Mouse (Mus musculus) limb, embryonic 15.5 days (tissue): ENCODE measurements around the gene Mpv17l. TPM values are rescaled to one million over a fixed set of nuclear protein-coding genes. Genes with fewer than 3 reads are reported as not detected.

Experiments
- ATAC-seq: fragments of 200-750 bp; cut with Nextera tagmentation; 2 replicates; pipeline ENCODE4 v1.8.0; 2017; ENCODE audit warnings: low read depth, moderate TSS enrichment; ENCODE audit not compliant: insufficient number of reproducible peaks, low FRiP score, low TSS enrichment
- H3K27ac ChIP-seq: fragments of 300-500 bp; sonication (generic); 2 replicates; pipeline ENCODE4 v1.5.1; 2015; ENCODE audit warnings: moderate library complexity, mild to moderate bottlenecking, inconsistent platforms
- H3K27me3 ChIP-seq: fragments of 300-500 bp; sonication (generic); 2 replicates; pipeline ENCODE4 v1.6.1; 2015; ENCODE audit warnings: inconsistent platforms
- H3K36me3 ChIP-seq: fragments of 300-500 bp; sonication (generic); 2 replicates; pipeline ENCODE4 v1.6.1; 2015; ENCODE audit warnings: inconsistent platforms
- H3K4me1 ChIP-seq: fragments of 300-500 bp; sonication (generic); 2 replicates; pipeline ENCODE4 v1.6.1; 2015; ENCODE audit warnings: inconsistent platforms
- H3K4me2 ChIP-seq: fragments of 300-500 bp; sonication (generic); 2 replicates; pipeline ENCODE4 v1.6.1; 2015; ENCODE audit warnings: mild to moderate bottlenecking, inconsistent platforms
- H3K4me3 ChIP-seq: fragments of 300-500 bp; sonication (generic); 2 replicates; pipeline ENCODE4 v1.5.1; 2015; ENCODE audit warnings: mild to moderate bottlenecking, inconsistent platforms
- H3K9ac ChIP-seq: fragments of 300-500 bp; sonication (generic); 2 replicates; pipeline ENCODE4 v1.6.1; 2015; ENCODE audit warnings: inconsistent platforms
- H3K9me3 ChIP-seq: fragments of 300-500 bp; sonication (generic); 2 replicates; pipeline ENCODE4 v1.6.1; 2016; ENCODE audit warnings: inconsistent platforms
- WGBS: fragments of 180-500 bp; shearing (Covaris S2); methylation state at CpG from one replicate; pipeline ENCODE4 v1.1.7; 2015; 5-methylcytosine and 5-hydroxymethylcytosine counted together
- polyA plus RNA-seq: library from polyadenylated mRNA; unstranded; fragments of >200 nt; fragmentation: Nextera tagmentation; extraction: Ambion mirVana; gene quantifications from 2 replicates; pipeline ENCODE4 v1.2.1, GENCODE M21; 2015

Gene Mpv17l
- polyA plus RNA-seq, 1 experiment from 2014 or later = 6.3 TPM

DNA sequence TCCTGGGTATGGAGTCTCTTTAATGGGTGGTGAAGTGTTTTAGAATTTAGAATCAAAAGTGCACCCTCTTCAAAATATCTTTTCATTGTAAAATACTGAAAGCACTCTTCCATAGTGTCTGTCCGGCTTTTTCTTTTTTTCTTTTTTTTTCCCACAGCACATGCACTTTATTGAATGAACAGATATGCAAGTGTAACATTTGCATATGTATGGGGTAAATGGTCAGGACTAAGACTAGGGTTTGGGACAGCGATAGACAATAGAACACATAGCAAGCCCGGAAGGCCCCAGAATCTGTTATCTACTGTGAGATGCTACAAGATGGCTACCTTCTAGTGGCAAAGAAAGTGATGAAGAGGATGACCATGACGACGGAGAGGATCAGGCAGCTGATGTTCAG, 80.2 kb downstream of the Mpv17l start:
- Histone ChIP-seq H3K4me3 (no peak overlapping the region), H3K4me2 (no peak overlapping the region), H3K27ac (no peak overlapping the region), H3K27me3 (no peaks in the 10 kb centered on the region), H3K36me3 (no peaks in the 10 kb centered on the region), H3K4me1 (peaks cover 9% of the 10 kb centered on the region), H3K9ac (no peak overlapping the region), H3K9me3 (no peaks in the 10 kb centered on the region)
- ATAC-seq = no peak
- WGBS = 92% methylated on average over 5 of the region's 5 CpGs

DNA sequence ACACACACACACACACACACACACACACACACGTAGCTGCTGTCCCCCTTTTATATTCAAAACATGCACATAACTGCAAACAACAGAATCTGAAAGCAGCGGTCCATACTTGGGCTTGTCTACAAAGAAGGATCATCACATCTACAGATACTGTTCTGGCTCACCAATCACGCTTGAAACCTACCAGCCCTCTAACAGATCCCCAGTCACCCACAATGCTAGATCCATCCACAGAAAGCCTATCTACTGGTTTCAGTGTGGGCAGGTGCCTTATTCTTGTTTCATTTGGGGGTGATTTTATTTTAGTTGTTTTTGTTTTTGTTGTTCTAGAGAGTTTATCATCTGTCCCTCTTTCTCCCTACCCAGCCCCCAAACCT, 83.2 kb downstream of the Mpv17l start:
- H3K9ac ChIP-seq = 0 out of 2 replicates have a peak overlapping the region, but pooled peaks have one; percentile 11
- peak overlapping the region; percentile 41 for H3K4me3 ChIP-seq

DNA sequence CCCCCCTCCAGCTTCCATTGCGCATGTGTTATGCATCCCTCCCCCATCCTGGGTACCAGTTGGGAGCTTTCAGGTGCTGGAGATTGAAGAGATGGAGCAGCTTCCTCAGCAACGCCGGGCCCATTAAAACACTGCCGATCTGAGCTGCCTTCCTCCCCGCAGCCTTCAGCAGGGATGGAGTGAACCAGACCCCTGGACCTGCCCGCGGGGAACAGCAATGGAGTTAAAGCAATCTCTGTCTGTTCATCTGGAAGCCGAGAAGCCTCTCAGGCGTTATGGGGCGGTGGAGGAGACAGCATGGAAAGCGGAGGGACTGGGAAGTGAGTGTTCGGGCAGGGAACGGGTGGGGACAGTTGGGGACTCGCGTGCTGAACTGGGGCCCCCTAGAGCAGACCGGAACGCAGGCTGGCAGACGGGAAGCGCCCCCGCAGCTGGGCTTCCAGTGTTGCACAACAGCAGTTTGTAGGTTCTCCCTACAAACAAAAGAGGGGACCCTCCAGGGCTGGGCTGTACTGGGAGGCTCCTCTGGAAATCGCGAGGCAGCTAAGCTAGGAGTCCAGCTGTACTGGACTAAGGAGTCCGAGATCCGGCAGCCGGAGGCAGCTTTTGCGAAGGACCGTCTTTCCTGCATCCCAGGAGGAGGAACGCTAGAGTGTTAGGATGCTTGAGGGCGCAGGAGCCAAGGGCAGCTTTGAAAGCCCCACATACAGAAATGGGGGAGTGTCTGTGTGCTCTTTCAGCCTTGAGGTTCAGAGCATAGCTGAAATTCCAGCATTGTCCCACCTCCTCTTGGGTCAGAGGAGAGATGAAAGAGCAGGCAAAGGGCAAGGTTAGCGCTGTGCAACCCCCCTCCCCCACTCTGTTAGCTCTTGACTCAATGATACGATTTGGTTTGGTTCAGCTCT, 83.9 kb downstream of the Mpv17l start, which contains the start of the genes 2900011O08Rik and Ifitm7:
Gene 2900011O08Rik, plus strand, starts transcription at position 31 of the 905 bp plus-strand sequence.
Gene Ifitm7, minus strand, starts transcription at position 315 of the 905 bp plus-strand sequence.
- ATAC-seq = no peak
- Histone ChIP-seq H3K27me3 (no peaks in the 10 kb centered on the region), H3K4me2 (peak within 1 kb of the TSS; percentile 81), H3K9me3 (no peaks in the 10 kb centered on the region), H3K27ac (no peak within 1 kb of the TSS), H3K4me3 (peak within 1 kb of the TSS; percentile 41), H3K9ac (peak within 1 kb of the TSS; percentile 11), H3K36me3 (no peaks in the 10 kb centered on the region), H3K4me1 (peaks cover 9% of the 10 kb centered on the region)
- under 1% methylated on average over 31 of the region's 31 CpGs for WGBS

More for the DNA sequence above, 83.2 kb downstream of the Mpv17l start:
- WGBS = 57% methylated on average over 3 of the region's 3 CpGs
- H3K36me3 ChIP-seq = no peaks in the 10 kb centered on the region
- H3K9me3 ChIP-seq = no peaks in the 10 kb centered on the region
- ATAC-seq = no peak
- no peak overlapping the region for H3K27ac ChIP-seq
- no peaks in the 10 kb centered on the region for H3K27me3 ChIP-seq
- peaks cover 9% of the 10 kb centered on the region for H3K4me1 ChIP-seq
- H3K4me2 ChIP-seq = peak overlapping the region; percentile 81

DNA sequence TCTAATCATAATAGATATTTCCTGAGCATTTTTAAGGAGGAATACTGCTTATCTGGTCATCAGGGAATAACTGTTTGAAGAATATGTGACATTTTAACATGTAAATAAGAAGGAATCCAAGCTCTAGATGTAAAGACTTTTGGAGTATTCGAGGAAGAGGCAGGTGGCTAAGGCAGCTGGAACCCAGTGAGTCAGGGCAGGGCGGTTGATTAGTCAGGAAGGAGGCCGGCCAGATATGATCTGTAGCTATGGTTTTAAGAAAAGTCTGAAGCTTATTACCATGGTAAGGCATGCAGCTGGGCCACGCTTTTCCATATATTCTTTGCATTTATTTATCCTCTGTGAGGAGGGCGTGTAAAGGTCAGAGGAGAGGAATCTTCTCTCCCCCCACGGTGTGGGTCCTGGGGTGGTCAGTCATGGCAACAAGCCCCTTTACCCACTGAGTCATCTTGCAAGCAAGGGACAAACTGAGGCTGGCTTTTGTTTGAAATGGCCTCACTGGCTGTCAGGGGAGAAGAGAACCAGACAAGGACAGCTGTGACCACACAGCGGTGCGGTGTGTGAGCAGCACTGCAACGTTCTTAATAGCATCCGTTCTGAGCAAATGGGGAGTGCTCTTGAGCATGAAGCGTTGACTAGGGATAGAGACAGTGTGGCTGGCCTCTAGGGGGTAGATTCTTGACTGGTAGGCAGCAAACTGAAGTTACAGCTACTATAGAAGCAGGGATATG, 89.7 kb downstream of the Mpv17l start:
- H3K4me2 ChIP-seq = no peak overlapping the region
- H3K27me3 ChIP-seq = no peaks in the 10 kb centered on the region
- H3K4me1 ChIP-seq = no peaks in the 10 kb centered on the region
- H3K4me3 ChIP-seq = no peak overlapping the region
- no peaks in the 10 kb centered on the region for H3K36me3 ChIP-seq
- no peaks in the 10 kb centered on the region for H3K9me3 ChIP-seq
- ATAC-seq = no peak
- H3K27ac ChIP-seq = no peak overlapping the region
- H3K9ac ChIP-seq = no peak overlapping the region
- 85% methylated on average over 11 of the region's 11 CpGs for WGBS

DNA sequence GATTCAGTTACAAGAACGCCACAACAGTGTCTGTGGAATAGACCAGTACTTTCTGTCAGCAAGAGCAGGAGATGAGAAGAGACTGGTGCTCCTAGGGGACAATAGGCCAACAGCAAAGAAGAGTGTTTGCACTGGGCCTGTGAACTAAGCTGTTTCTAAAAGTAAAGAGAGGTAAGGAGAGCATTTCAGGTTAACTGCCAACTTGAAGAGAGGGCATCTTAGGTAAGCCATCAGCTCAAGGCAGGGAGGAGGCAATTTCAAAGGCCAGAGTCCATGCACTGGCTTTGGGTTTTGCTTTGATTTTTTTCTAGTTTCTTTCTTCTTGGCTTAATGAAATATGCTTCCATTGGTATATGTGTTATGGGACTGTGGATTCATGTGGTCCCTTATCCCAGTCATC, 91.1 kb downstream of the Mpv17l start:
- WGBS = 88% methylated on average over 1 of the region's 1 CpGs
- Histone ChIP-seq H3K9ac (no peak overlapping the region), H3K9me3 (no peaks in the 10 kb centered on the region), H3K4me2 (no peak overlapping the region), H3K4me1 (no peaks in the 10 kb centered on the region), H3K27me3 (no peaks in the 10 kb centered on the region), H3K27ac (no peak overlapping the region), H3K4me3 (no peak overlapping the region), H3K36me3 (no peaks in the 10 kb centered on the region)
- ATAC-seq = no peak

DNA sequence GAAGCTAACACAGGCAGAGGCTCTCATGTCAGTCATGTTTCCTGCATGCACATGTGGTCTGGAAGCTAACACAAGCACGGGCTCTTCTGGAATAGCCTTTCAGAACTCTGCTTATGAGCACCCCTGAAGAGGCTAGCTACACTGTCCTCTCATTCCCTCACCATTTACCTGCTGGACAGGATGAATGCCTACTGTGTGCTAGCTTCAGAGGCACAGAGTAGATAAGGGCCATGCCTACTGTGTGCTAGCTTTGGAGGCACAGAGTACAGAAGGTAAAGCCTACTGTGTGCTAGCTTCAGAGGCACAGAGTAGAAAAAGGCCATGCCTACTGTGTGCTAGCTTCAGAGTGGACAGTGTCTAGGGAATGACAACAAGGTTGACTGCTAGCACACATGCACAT, 91.5 kb downstream of the Mpv17l start:
- Histone ChIP-seq H3K4me1 (no peaks in the 10 kb centered on the region), H3K27ac (no peak overlapping the region), H3K4me3 (no peak overlapping the region), H3K36me3 (no peaks in the 10 kb centered on the region), H3K4me2 (no peak overlapping the region), H3K27me3 (no peaks in the 10 kb centered on the region), H3K9ac (no peak overlapping the region), H3K9me3 (no peaks in the 10 kb centered on the region)
- 75% methylated on average over 1 of the region's 1 CpGs for WGBS
- ATAC-seq = no peak

Other genes starting within 250 kb of the Mpv17l start
- 39.6 and 41.4 TPM in 2 replicates for gene Parn, start 235.0 kb upstream of the Mpv17l start, polyA plus RNA-seq
- 51.7 and 54.5 TPM in 2 replicates for gene Bfar, start 231.3 kb upstream of the Mpv17l start, polyA plus RNA-seq
- gene 3110001I22Rik, start 231.2 kb upstream of the Mpv17l start, polyA plus RNA-seq = 4.8 and 4.9 TPM in 2 replicates
- gene Pla2g10, start 172.2 kb upstream of the Mpv17l start, polyA plus RNA-seq = 0.31 and 0.36 TPM in 2 replicates
- gene Rrn3, start 122.5 kb upstream of the Mpv17l start, polyA plus RNA-seq = 56.0 and 59.2 TPM in 2 replicates
- 189 and 192 TPM in 2 replicates for gene Ntan1, start 84.3 kb upstream of the Mpv17l start, polyA plus RNA-seq
- gene Pdxdc1, start within 50 bp of the Mpv17l start, polyA plus RNA-seq = 105 and 118 TPM in 2 replicates
- gene 2900011O08Rik, start 83.4 kb downstream of the Mpv17l start, polyA plus RNA-seq = 1.3 and 1.4 TPM in 2 replicates
- not detected in 2 replicates for gene Ifitm7, start 83.7 kb downstream of the Mpv17l start, polyA plus RNA-seq